15 mouse cellular contexts compared by ENCODE assay signal in genomic region chr6:136647455-136647861, GRCm38 (mm10). TPM values are rescaled to one million over a fixed set of nuclear protein-coding genes. Genes with fewer than 3 reads are reported as not detected.
DNase-seq lines count a peak whose midpoint lies in the region; ATAC-seq and TF ChIP-seq lines count a peak whose summit lies in the region.
"Had no signal": no experiment of that assay in that cellular context is flagged by ENCODE, and none has a peak within 500 bp of the region (broad histone marks: within the 10 kb centered on the region; RNA-seq: fewer than 3 reads in every experiment).

No protein-coding gene starts in this region.

- no peak overlapping the region for H3K4me2 ChIP-seq in intestine, embryonic 15.5 days (replicated peaks)
- H3K4me2 ChIP-seq in liver, embryonic 13.5 days, result no peak overlapping the region
- H3K4me2 ChIP-seq in stomach, postnatal 0 days (replicated peaks; ENCODE audit: low read depth), result no peak overlapping the region
- no peak overlapping the region for H3K4me2 ChIP-seq in hindbrain, embryonic 14.5 days (replicated peaks)
- H3K4me2 ChIP-seq: limb, embryonic 13.5 days; neural tube, embryonic 12.5 days had no signal

- H3K4me1 ChIP-seq in kidney, adult 2 months (ENCODE audit: control insufficient read depth, insufficient read depth, low read length), result no peaks in the 10 kb centered on the region
- no peaks in the 10 kb centered on the region for H3K4me1 ChIP-seq in intestine, embryonic 15.5 days (replicated peaks)
- no peaks in the 10 kb centered on the region; the same call in 1 of the 2 replicates for H3K4me1 ChIP-seq in liver, embryonic 13.5 days (replicated peaks)
- H3K4me1 ChIP-seq in stomach, postnatal 0 days (replicated peaks; ENCODE audit: control insufficient read depth, insufficient read depth), result no peaks in the 10 kb centered on the region
- H3K4me1 ChIP-seq in hindbrain, embryonic 14.5 days (replicated peaks; ENCODE audit: control insufficient read depth, insufficient read depth, low read length), result peaks cover 6% of the 10 kb centered on the region; the same call in 1 of the 2 replicates
- H3K4me1 ChIP-seq: neural tube, embryonic 12.5 days had no signal

- TF ChIP-seq EP300 in stomach, postnatal 0 days (optimal IDR thresholded peaks at IDR 0.05), result no peak

- WGBS in kidney, adult 2 months, result 57% methylated on average over 10 of the region's 10 CpGs
- 36% methylated on average over 10 of the region's 10 CpGs for WGBS in intestine, embryonic 15.5 days
- 60% methylated on average over 10 of the region's 10 CpGs for whole genome bisulfite sequencing in liver, embryonic 13.5 days (ENCODE audit: insufficient replicate concordance)
- WGBS in stomach, postnatal 0 days, result 30% methylated on average over 10 of the region's 10 CpGs
- WGBS in hindbrain, embryonic 14.5 days, result 90% methylated on average over 10 of the region's 10 CpGs

- H3K9ac ChIP-seq in intestine, embryonic 15.5 days, result no peak overlapping the region
- no peak overlapping the region for H3K9ac ChIP-seq in liver, embryonic 13.5 days
- no peak overlapping the region for H3K9ac ChIP-seq in stomach, postnatal 0 days (ENCODE audit: low read length)
- no peak overlapping the region for H3K9ac ChIP-seq in hindbrain, embryonic 14.5 days
- H3K9ac ChIP-seq: limb, embryonic 13.5 days; neural tube, embryonic 12.5 days had no signal

- TF ChIP-seq CTCF in kidney, adult 2 months (conservative IDR thresholded peaks at IDR 0.05; ENCODE audit: insufficient read depth, insufficient read length, low read depth, low read length), result no peak
- no peak for TF ChIP-seq CTCF in stomach, postnatal 0 days (IDR thresholded peaks at IDR 0.05; ENCODE audit: low read depth)

- peak; percentile 19 for DNase-seq in kidney, adult 2 months
- DNase-seq in kidney, adult 11 months, result no peak
- no peak for DNase-seq in liver, embryonic 13.5 days
- peak; percentile 75 for DNase-seq in stomach, postnatal 0 days (ENCODE audit: low spot score)
- no peak for DNase-seq in hindbrain, embryonic 14.5 days (ENCODE audit: low spot score)
- no peak for DNase-seq in testis, postnatal 14 days (ENCODE audit: low spot score)
- DNase-seq: adrenal gland, adult 2 months; cerebellum, adult 8-10 months; kidney, postnatal 4 days; thymus, postnatal 14 days had no signal

- H3K27me3 ChIP-seq in kidney, adult 2 months (replicated peaks; ENCODE audit: control insufficient read depth, insufficient read depth, low read length), result no peaks in the 10 kb centered on the region
- no peaks in the 10 kb centered on the region for H3K27me3 ChIP-seq in intestine, embryonic 15.5 days (replicated peaks)
- H3K27me3 ChIP-seq in liver, embryonic 13.5 days, result no peaks in the 10 kb centered on the region
- no peaks in the 10 kb centered on the region for H3K27me3 ChIP-seq in stomach, postnatal 0 days (ENCODE audit: control insufficient read depth, insufficient read depth, low read length)
- H3K27me3 ChIP-seq in hindbrain, embryonic 14.5 days (ENCODE audit: control insufficient read depth, insufficient read depth, low read length), result no peaks in the 10 kb centered on the region
- H3K27me3 ChIP-seq: limb, embryonic 13.5 days; neural tube, embryonic 12.5 days; Patski had no signal

- no peak overlapping the region for H3K27ac ChIP-seq in kidney, adult 2 months (ENCODE audit: insufficient read depth, low read depth, low read length)
- H3K27ac ChIP-seq in intestine, embryonic 15.5 days, result no peak overlapping the region
- H3K27ac ChIP-seq in liver, embryonic 13.5 days, result no peak overlapping the region
- H3K27ac ChIP-seq in stomach, postnatal 0 days (replicated peaks), result peak overlapping the region; percentile 30; the same call in 1 of the 2 replicates
- H3K27ac ChIP-seq in hindbrain, embryonic 14.5 days, result no peak overlapping the region
- H3K27ac ChIP-seq: limb, embryonic 13.5 days; neural tube, embryonic 12.5 days had no signal

- ATAC-seq in intestine, embryonic 15.5 days, result peak; percentile 85
- ATAC-seq in liver, embryonic 13.5 days (ENCODE audit: low read depth), result peak; percentile 70
- peak; percentile 89 for ATAC-seq in stomach, postnatal 0 days (ENCODE audit: low FRiP score, low TSS enrichment)
- no peak for ATAC-seq in hindbrain, embryonic 14.5 days (ENCODE audit: low FRiP score)
- ATAC-seq: forebrain, embryonic 14.5 days; Patski had no signal

- no peak for TF ChIP-seq POLR2A in kidney, adult 2 months (IDR thresholded peaks at IDR 0.05; ENCODE audit: low read depth, low read length)

- H3K36me3 ChIP-seq in kidney, adult 2 months (ENCODE audit: control insufficient read depth, insufficient read depth, low read length), result no peaks in the 10 kb centered on the region
- H3K36me3 ChIP-seq in intestine, embryonic 15.5 days, result no peaks in the 10 kb centered on the region
- H3K36me3 ChIP-seq in liver, embryonic 13.5 days, result no peaks in the 10 kb centered on the region; the same call in 1 of the 2 replicates
- H3K36me3 ChIP-seq in stomach, postnatal 0 days (ENCODE audit: control insufficient read depth, insufficient read depth, low read length), result no peaks in the 10 kb centered on the region
- H3K36me3 ChIP-seq in hindbrain, embryonic 14.5 days (replicated peaks; ENCODE audit: control insufficient read depth, insufficient read depth), result no peaks in the 10 kb centered on the region
- H3K36me3 ChIP-seq: limb, embryonic 13.5 days; neural tube, embryonic 12.5 days had no signal

- H3K4me3 ChIP-seq in kidney, adult 2 months (ENCODE audit: insufficient read depth, low read depth, low read length), result no peak overlapping the region
- no peak overlapping the region for H3K4me3 ChIP-seq in intestine, embryonic 15.5 days (replicated peaks)
- no peak overlapping the region for H3K4me3 ChIP-seq in liver, embryonic 13.5 days (replicated peaks)
- H3K4me3 ChIP-seq in stomach, postnatal 0 days (ENCODE audit: low read depth, low read length), result no peak overlapping the region
- no peak overlapping the region for H3K4me3 ChIP-seq in hindbrain, embryonic 14.5 days (replicated peaks; ENCODE audit: low read length)
- H3K4me3 ChIP-seq: limb, embryonic 13.5 days; neural tube, embryonic 12.5 days had no signal

- no peaks in the 10 kb centered on the region for H3K9me3 ChIP-seq in intestine, embryonic 15.5 days
- 0 out of 2 replicates have a peak, but pooled peaks cover 5% of the 10 kb centered on the region for H3K9me3 ChIP-seq in liver, embryonic 13.5 days (replicated peaks)
- no peaks in the 10 kb centered on the region for H3K9me3 ChIP-seq in stomach, postnatal 0 days (ENCODE audit: control insufficient read depth, low read length)
- no peaks in the 10 kb centered on the region for H3K9me3 ChIP-seq in hindbrain, embryonic 14.5 days (ENCODE audit: control insufficient read depth, low read length)
- H3K9me3 ChIP-seq: neural tube, embryonic 12.5 days had no signal

RNA-seq across cellular contexts. Expression of gene Plbd1, which starts 14.3 kb away (rescaled TPM):
- 16.7 and 22.8 TPM in 2 replicates for polyA plus RNA-seq in kidney, adult 2 months (2012; rRNA removed)
- polyA plus RNA-seq in intestine, embryonic 15.5 days (2015; fragmentation: Nextera tagmentation; extraction: Ambion mirVana), result 16.6 and 20.3 TPM in 2 replicates
- 4.6 and 4.8 TPM in 2 replicates for polyA plus RNA-seq in liver, embryonic 13.5 days (2015; fragmentation: Nextera tagmentation; extraction: Ambion mirVana)
- polyA plus RNA-seq in stomach, postnatal 0 days (2015; fragmentation: Nextera tagmentation; extraction: Ambion mirVana), result 37.8 and 39.6 TPM in 2 replicates
- 2.5 and 2.9 TPM in 2 replicates for polyA plus RNA-seq in hindbrain, embryonic 14.5 days (2014; fragmentation: Nextera tagmentation; extraction: Ambion mirVana)
- polyA plus RNA-seq: Patski had no signal

Comparison
In these comparisons a context has a peak if more than half of its experiments do, and no peak if none do; other contexts are left out.
1. DNase-seq: peak in kidney, adult 2 months (single experiment) and stomach, postnatal 0 days (single experiment); none in kidney, adult 11 months (single experiment), liver, embryonic 13.5 days (single experiment), hindbrain, embryonic 14.5 days (single experiment) and testis, postnatal 14 days (single experiment).